17 mouse cellular contexts compared by ENCODE assay signal in genomic region chr14:99210431-99210830, GRCm38 (mm10).
DNase-seq lines count a peak whose midpoint lies in the region; ATAC-seq lines count a peak whose summit lies in the region.
"Had no signal": no experiment of that assay in that cellular context is flagged by ENCODE, and none has a peak within 500 bp of the region (broad histone marks: within the 10 kb centered on the region; RNA-seq: fewer than 3 reads in every experiment).

No protein-coding gene starts in this region.

- peak; percentile 79 for ATAC-seq in frontal cortex, adult (ENCODE audit: low TSS enrichment)
- ATAC-seq: activated CD4-positive, CD25-positive, alpha-beta regulatory T cell, adult 4 months; forebrain, embryonic 13.5 days; forebrain, embryonic 16.5 days had no signal

- no peak for DNase-seq in frontal cortex, postnatal 10 days (ENCODE audit: low spot score in 2 of 2)
- DNase-seq in layer of hippocampus, adult 9-10 months (ENCODE audit: low spot score), result peak; percentile 11
- DNase-seq in layer of hippocampus, postnatal 10 days (ENCODE audit: low spot score in 2 of 2), result no peak
- peak; percentile 17 for DNase-seq in right cerebral cortex, adult 18-20 months
- DNase-seq in right cerebral cortex, postnatal 14 days, result no peak
- DNase-seq in brain, adult 2 months (ENCODE audit: low read depth, low spot score), result peak; percentile 58
- DNase-seq: adrenal gland, adult 8-10 months; adrenal gland, postnatal 25 days; cerebellum, adult 18-20 months; cerebellum, adult 9-10 months; cerebellum, postnatal 14 days; gastrocnemius, postnatal 25 days; heart, adult 2 months had no signal

Comparison
In these comparisons a context has a peak if more than half of its experiments do, and no peak if none do; other contexts are left out.
1. DNase-seq: peak in layer of hippocampus, adult 9-10 months (single experiment), right cerebral cortex, adult 18-20 months (single experiment) and brain, adult 2 months (single experiment); none in frontal cortex, postnatal 10 days (0 of 2), layer of hippocampus, postnatal 10 days (0 of 2) and right cerebral cortex, postnatal 14 days (single experiment).